Mouse (Mus musculus) brown adipose tissue, adult 24 weeks (tissue): ENCODE measurements around the gene Ech1. TPM values are rescaled to one million over a fixed set of nuclear protein-coding genes. Genes with fewer than 3 reads are reported as not detected.

Source experiments
- H3K27ac ChIP-seq: fragments of 200-500 bp; replicated peaks from 2 replicates; pipeline ENCODE4 v1.5.1; 2012; ENCODE audit warnings: low read depth, mild to moderate bottlenecking, low read length
- H3K4me1 ChIP-seq: fragments of 200-500 bp; 2 replicates; pipeline ENCODE4 v1.6.1; 2012; ENCODE audit warnings: low read length, mixed read lengths; ENCODE audit not compliant: control insufficient read depth, insufficient read depth, insufficient read length
- H3K4me3 ChIP-seq: fragments of 200-500 bp; 2 replicates; pipeline ENCODE4 v1.5.1; 2012; ENCODE audit warnings: low read depth, mild to moderate bottlenecking, low read length, moderate library complexity; ENCODE audit not compliant: insufficient read depth
- polyA plus RNA-seq: library from polyadenylated mRNA; stranded (reverse); fragments of >200 nt; gene quantifications from 2 replicates; pipeline ENCODE4 v1.2.4, GENCODE M21; 2012; ENCODE audit not compliant: missing spikeins, insufficient read depth, insufficient read length

The Ech1 gene
- polyA plus RNA-seq, 1 experiment, result 3,379 TPM

GRCm38 (mm10) chr7:28820358-28821260 is 4.4 kb upstream of the Ech1 start:
- H3K4me1 ChIP-seq, result peaks cover 26% of the 10 kb centered on the region
- H3K27ac ChIP-seq, result peak overlapping the region; percentile 58
- H3K4me3 ChIP-seq, result no peak overlapping the region

GRCm38 (mm10) chr7:28821261-28821831 is 3.7 kb upstream of the Ech1 start:
- Histone ChIP-seq H3K27ac (peak overlapping the region; percentile 58), H3K4me1 (peaks cover 26% of the 10 kb centered on the region)

GRCm38 (mm10) chr7:28822556-28822955 is 2.5 kb upstream of the Ech1 start:
- H3K4me1 ChIP-seq, result peaks cover 24% of the 10 kb centered on the region

More at GRCm38 (mm10) chr7:28821261-28821831, 3.7 kb upstream of the Ech1 start:
- H3K4me3 ChIP-seq, result no peak overlapping the region

GRCm38 (mm10) chr7:28822993-28823903 is 1.8 kb upstream of the Ech1 start:
- H3K4me1 ChIP-seq, result peaks cover 27% of the 10 kb centered on the region
- peak overlapping the region; percentile 72 for H3K27ac ChIP-seq
- no peak overlapping the region for H3K4me3 ChIP-seq

More at GRCm38 (mm10) chr7:28822556-28822955, 2.5 kb upstream of the Ech1 start:
- Histone ChIP-seq H3K4me3 (no peak overlapping the region), H3K27ac (peak overlapping the region; percentile 17; the same call in 1 of the 2 replicates)

DNA sequence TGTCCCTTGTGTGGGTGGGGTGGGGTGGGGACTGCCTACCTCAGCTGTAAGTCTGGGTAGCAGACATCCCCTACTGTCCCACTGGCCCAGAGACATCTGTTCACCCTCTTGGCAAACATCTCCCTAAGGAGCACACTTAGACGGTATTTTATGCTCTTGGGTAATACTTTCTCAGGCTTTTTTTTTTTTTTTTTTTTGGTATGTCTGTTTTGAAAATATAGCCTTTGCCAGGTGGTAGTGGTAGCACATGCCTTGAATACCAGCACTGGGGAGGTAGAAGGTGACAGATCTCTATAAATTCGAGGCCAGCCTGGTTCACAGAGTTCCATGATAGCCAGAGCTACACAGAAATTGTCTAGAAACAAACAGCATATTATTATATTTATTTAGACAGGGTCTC is 1.1 kb upstream of the Ech1 start:
- H3K4me1 ChIP-seq, result peaks cover 27% of the 10 kb centered on the region
- no peak overlapping the region for H3K4me3 ChIP-seq
- H3K27ac ChIP-seq, result peak overlapping the region; percentile 97

DNA sequence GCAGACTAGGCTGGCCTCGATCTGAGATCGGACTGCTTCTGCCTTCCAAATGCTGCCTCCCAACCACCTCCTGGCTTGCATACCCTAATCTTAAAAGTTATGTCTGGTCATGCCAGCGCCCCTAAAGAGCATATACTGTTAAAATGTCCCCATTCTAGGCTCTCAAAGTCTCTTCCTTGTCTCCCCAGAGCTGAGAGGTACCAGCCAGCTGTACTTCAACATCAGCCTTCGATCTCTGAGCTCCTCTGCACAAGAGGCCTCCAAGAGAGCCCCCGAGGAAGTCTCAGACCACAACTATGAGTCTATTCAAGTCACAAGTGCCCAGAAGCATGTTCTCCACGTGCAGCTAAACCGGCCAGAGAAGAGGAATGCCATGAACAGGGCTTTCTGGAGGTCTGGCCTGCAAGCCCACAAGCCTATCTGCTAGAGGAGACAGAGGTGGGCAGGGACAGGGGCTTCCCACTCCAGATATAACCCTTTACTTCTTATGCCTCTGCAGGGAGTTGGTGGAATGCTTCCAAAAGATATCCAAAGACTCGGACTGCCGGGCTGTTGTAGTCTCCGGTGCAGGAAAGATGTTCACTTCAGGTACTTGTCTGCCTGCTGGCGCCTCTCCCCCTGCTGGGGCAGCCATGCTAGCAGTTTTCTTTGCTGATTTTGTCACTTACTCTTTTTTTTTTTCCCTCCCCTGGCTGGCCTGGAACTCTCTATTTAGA is 827 bp downstream of the Ech1 start:
- Histone ChIP-seq H3K4me1 (peaks cover 17% of the 10 kb centered on the region), H3K27ac (peak overlapping the region; percentile 96), H3K4me3 (peak overlapping the region; percentile 68)

DNA sequence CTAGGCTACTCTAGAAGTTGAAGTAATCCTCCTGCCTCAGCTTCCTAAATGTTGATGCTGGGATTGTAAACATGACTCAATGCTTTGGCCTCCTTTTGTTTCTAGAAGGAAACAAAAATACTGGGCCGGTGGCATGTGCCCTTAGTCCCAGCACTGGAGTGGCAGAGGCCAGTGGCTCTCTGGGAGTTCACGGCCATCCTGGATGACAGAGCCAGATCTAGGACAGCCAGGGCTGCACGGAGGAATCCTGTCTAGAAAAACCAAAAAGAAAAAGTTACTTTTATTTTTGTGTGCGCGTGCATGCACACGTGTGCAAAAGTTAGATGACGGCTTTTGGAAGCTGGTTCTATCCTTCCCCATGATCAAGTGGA is 1.4 kb downstream of the Ech1 start:
- Histone ChIP-seq H3K4me3 (peak overlapping the region; percentile 68), H3K4me1 (peaks cover 12% of the 10 kb centered on the region), H3K27ac (peak overlapping the region; percentile 96)

DNA sequence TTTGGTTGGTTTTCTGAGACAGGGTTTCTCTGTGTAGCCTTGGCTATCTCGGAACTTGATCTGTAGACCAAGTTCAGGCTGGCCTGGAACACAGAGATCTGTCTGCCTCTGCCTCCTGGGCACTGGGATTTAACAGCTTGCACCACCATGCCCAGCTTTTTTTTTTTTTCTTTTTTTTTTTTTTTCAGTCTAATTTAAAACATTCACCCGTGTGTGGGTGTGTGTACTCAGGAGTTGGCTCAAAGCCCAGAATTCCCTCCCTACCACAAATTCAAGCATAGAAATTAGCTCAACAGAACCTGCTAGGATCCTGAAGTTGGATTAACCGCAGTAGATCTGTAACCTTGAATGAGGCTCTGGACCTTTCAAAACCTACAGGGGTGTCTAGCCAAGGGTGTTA is 2.3 kb downstream of the Ech1 start:
- peaks cover 11% of the 10 kb centered on the region for H3K4me1 ChIP-seq
- peak overlapping the region; percentile 35; the same call in 1 of the 2 replicates for H3K27ac ChIP-seq
- H3K4me3 ChIP-seq, result no peak overlapping the region

- H3K4me1 ChIP-seq, result peaks cover 3% of the 10 kb centered on the region
- H3K27ac ChIP-seq, result peak overlapping the region; percentile 77
Observed at GRCm38 (mm10) chr7:28829821-28830220, 4.8 kb downstream of the Ech1 start.

DNA sequence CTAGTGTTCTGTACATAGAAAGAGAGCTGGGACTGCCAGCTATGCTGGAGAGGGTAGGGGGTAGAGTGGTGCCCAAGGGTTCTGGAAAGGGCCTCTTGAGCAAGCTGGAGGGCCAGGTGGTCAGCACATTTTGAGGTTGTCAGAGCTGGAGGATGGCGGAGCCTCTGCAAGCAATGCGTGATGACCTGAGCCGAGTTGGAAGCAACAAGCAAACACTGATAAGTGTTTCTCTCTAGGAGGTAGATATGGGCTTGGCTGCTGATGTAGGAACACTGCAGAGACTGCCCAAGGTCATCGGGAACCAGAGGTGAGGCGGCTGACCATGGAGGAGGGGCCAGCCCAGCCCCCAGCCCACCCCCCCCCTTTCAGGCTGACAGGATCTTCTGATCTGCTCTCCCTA is 6.0 kb downstream of the Ech1 start:
- H3K4me1 ChIP-seq, result peaks cover 3% of the 10 kb centered on the region
- H3K27ac ChIP-seq, result 0 out of 2 replicates have a peak overlapping the region, but pooled peaks have one; percentile 61
- no peak overlapping the region for H3K4me3 ChIP-seq

More at GRCm38 (mm10) chr7:28829821-28830220, 4.8 kb downstream of the Ech1 start:
- no peak overlapping the region for H3K4me3 ChIP-seq

DNA sequence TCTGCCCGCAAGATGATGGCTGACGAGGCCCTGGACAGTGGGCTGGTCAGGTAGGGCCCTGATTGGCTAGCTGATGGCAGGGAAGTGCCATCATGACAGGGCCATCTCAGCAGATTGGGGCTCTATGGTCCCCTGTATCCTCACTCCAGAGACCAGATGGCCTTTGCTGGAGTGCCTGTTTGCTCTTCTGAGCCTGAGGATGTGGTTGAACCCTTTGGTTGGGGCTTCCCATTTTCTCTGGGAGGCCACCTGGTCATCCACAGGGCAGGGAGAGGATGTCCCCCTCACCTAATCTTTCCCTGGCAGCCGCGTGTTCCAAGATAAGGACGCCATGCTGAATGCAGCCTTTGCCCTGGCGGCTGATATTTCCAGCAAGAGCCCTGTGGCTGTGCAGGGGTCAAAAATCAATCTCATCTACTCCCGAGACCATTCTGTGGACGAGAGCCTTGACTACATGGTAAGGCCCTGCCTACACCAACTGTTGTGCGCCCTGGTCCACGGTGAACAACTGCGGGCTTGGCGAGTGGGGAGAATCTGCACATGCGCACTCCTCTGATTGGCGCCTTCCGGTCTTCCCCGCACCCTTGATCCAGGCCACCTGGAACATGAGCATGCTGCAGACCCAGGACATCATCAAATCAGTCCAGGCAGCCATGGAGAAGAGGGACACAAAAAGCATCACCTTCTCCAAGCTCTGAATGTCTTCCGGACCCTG is 6.6 kb downstream of the Ech1 start:
- H3K4me1 ChIP-seq, result peaks cover 3% of the 10 kb centered on the region
- H3K27ac ChIP-seq, result no peak overlapping the region
- H3K4me3 ChIP-seq, result no peak overlapping the region

DNA sequence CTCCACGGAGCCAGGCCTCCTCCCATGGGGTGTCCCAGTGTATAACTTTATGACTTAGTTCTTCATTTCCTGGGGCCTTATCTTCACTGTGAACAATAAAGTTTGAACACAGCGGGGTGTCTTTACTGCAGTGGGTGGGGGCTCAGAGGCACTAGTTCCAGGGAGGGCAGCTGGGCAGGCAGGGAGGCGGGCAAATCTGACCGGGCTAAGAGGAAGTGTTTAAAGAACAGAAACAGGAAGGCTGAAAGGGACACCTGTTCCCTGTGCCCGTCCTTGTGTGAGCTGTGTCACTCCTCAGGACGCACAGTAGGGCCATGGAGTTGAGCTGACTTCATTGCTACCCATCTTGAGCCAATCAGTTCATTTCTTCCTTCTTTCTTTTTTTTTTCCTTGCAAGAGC is 7.1 kb downstream of the Ech1 start:
- H3K4me1 ChIP-seq, result peaks cover 3% of the 10 kb centered on the region
- H3K4me3 ChIP-seq, result no peak overlapping the region
- H3K27ac ChIP-seq, result no peak overlapping the region

DNA sequence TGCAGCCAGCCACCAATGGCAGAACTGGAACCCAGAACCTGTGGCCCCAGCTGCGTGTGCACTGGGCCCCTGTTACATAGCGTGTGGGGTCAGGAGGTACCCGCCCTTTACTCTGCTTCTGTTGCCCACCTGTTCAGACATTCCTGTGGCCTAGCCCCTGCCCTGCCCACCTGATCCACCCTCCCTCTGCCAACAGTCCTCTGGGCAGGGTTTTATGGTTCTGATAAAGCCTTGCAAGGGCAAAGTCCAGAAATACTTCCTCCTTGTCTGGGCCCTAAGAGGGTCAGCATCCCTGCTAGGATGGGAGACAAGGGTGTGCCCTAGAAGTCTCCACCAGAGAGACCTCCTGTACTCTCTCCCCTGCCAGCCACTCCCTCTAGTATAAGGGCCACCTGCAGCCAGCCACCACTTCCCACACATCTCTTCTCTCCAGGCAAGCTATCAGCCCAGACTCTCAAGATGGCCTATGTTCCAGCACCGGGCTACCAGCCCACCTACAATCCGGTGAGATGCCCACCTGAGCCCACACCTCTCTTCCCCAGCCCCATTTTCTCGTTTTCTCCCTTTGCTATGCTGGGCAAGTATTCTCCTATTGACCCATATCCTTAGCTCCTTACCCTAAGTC is 8.8 kb downstream of the Ech1 start, which contains the start of gene Lgals4:
Gene Lgals4, plus strand, starts transcription at position 132 of the 625 bp plus-strand sequence.
- no peaks in the 10 kb centered on the region; the same call in 1 of the 2 replicates for H3K4me1 ChIP-seq
- H3K27ac ChIP-seq, result no peak within 1 kb of the TSS
- H3K4me3 ChIP-seq, result no peak within 1 kb of the TSS
